Mouse (Mus musculus) heart, postnatal 14 days (tissue): ENCODE measurements around the gene Inca1. TPM values are rescaled to one million over a fixed set of nuclear protein-coding genes. Genes with fewer than 3 reads are reported as not detected.

Experiments used
- DNase-seq, 2 experiments: peaks; one replicate each; pipeline ENCODE4 v3.0.0; 2021 to 2022
- intact Hi-C: fragments of 180-260 bp; cut with DNase I; formaldehyde crosslinking; loops from one replicate; pipeline ENCODE4 v1.15.1; 2025
- total RNA-seq, 2 experiments: library from RNA; stranded (reverse); gene quantifications; 2 replicates each; pipeline ENCODE4 v1.2.3; 2021

The Inca1 gene
- total RNA-seq, 2 experiments from 2014 or later: 3.0 to 4.7 TPM

GRCm38 (mm10) chr11:70702781-70703180 is 2.8 kb upstream of the Inca1 start:
- intact Hi-C loops: loop anchor here (5.0 kb wide), 1 partner anchor 50 kb away; no protein-coding TSS in a partner anchor
- peak; percentile 75 to 79 for DNase-seq

- no peak for DNase-seq
- intact Hi-C loops: loop anchor here (5.0 kb wide), 1 partner anchor 50 kb away; no protein-coding TSS in a partner anchor
These were observed 2.2 kb upstream of the Inca1 start for GRCm38 (mm10) chr11:70701984-70702733.

- intact Hi-C loops: loop anchor here (5.0 kb wide), 1 partner anchor 51 kb away; no protein-coding TSS in a partner anchor
- no peak for DNase-seq
These were observed 1.4 kb upstream of the Inca1 start for GRCm38 (mm10) chr11:70701221-70701955.

GRCm38 (mm10) chr11:70700613-70701012 is 658 bp upstream of the Inca1 start:
- peak; percentile 83 to 86 for DNase-seq
- intact Hi-C loops: loop anchor here (5.0 kb wide), 1 partner anchor 52 kb away; no protein-coding TSS in a partner anchor

- DNase-seq: no peak
- intact Hi-C loops: no loop called here
These were observed 904 bp downstream of the Inca1 start for GRCm38 (mm10) chr11:70699051-70699450.

- DNase-seq: no peak
- intact Hi-C loops: no loop called here
These were observed 2.6 kb downstream of the Inca1 start for GRCm38 (mm10) chr11:70697376-70697775.

- intact Hi-C loops: no loop called here
- DNase-seq: no peak
These were observed 6.5 kb downstream of the Inca1 start for GRCm38 (mm10) chr11:70693504-70693903.

GRCm38 (mm10) chr11:70689578-70689977 is 10.4 kb downstream of the Inca1 start:
- no peak for DNase-seq
- intact Hi-C loops: loop anchor here (5.0 kb wide), 1 partner anchor 68 kb away; no protein-coding TSS in a partner anchor

GRCm38 (mm10) chr11:70688372-70688771 is 11.6 kb downstream of the Inca1 start:
- DNase-seq: no peak
- intact Hi-C loops: loop anchor here (5.0 kb wide), 1 partner anchor 69 kb away; no protein-coding TSS in a partner anchor

GRCm38 (mm10) chr11:70687601-70688199 is 12.3 kb downstream of the Inca1 start, which contains the start of gene Camta2:
Camta2 (minus strand) TSS chr11:70688105.
- intact Hi-C loops: loop anchor here (2.0 to 5.0 kb wide), 2 partner anchors 33 to 70 kb away; partner anchors contain the start of gene Pfn1
- peak; percentile 93 to 94 for DNase-seq

- intact Hi-C loops: loop anchor here (2.0 to 5.0 kb wide), 2 partner anchors 32 to 70 kb away; partner anchors contain the start of gene Pfn1
- peak in 1 of 2 experiments; percentile 45 for DNase-seq
These were observed 12.9 kb downstream of the Inca1 start for GRCm38 (mm10) chr11:70686901-70687566.

- DNase-seq: no peak
- intact Hi-C loops: no loop called here
These were observed 16.3 kb downstream of the Inca1 start for GRCm38 (mm10) chr11:70683640-70684039.

- intact Hi-C loops: no loop called here
- peak in 1 of 2 experiments; percentile 51 for DNase-seq
These were observed 17.9 kb downstream of the Inca1 start for GRCm38 (mm10) chr11:70681897-70682581.

GRCm38 (mm10) chr11:70681170-70681569 is 18.8 kb downstream of the Inca1 start:
- no peak for DNase-seq
- intact Hi-C loops: no loop called here

GRCm38 (mm10) chr11:70679894-70680293 is 20.1 kb downstream of the Inca1 start:
- intact Hi-C loops: no loop called here
- no peak for DNase-seq

- intact Hi-C loops: no loop called here
- no peak for DNase-seq
These were observed 20.6 kb downstream of the Inca1 start for GRCm38 (mm10) chr11:70679361-70679760.

GRCm38 (mm10) chr11:70678576-70678975 is 21.4 kb downstream of the Inca1 start:
- intact Hi-C loops: no loop called here
- no peak for DNase-seq

GRCm38 (mm10) chr11:70678092-70678491 is 21.9 kb downstream of the Inca1 start:
- DNase-seq: no peak
- intact Hi-C loops: no loop called here

GRCm38 (mm10) chr11:70674501-70674900 is 25.5 kb downstream of the Inca1 start:
- DNase-seq: no peak

More at GRCm38 (mm10) chr11:70674501-70674900, 25.5 kb downstream of the Inca1 start:
- intact Hi-C loops: no loop called here
